Mouse (Mus musculus) heart, postnatal 0 days (tissue): Measurements from ENCODE around the gene Hjurp. TPM values are rescaled to one million over a fixed set of nuclear protein-coding genes. Genes with fewer than 3 reads are reported as not detected.

Experiments used
- ATAC-seq: fragments of 200-750 bp; cut with Nextera tagmentation; 2 replicates; pipeline ENCODE4 v1.8.0; 2017; ENCODE audit warnings: low read depth, moderate number of reproducible peaks, moderate library complexity; ENCODE audit not compliant: insufficient read depth
- DNase-seq: peaks from one replicate; pipeline ENCODE4 v3.0.0-alpha.2; 2016; ENCODE audit warnings: low spot score
- H3K27ac ChIP-seq: fragments of 300-500 bp; sonication (generic); 2 replicates; pipeline ENCODE4 v1.5.1; 2014; ENCODE audit warnings: low read depth, mild to moderate bottlenecking
- H3K27me3 ChIP-seq: fragments of 300-500 bp; sonication (generic); 2 replicates; pipeline ENCODE4 v1.6.1; 2014; ENCODE audit warnings: low read length, mixed read lengths; ENCODE audit not compliant: control insufficient read depth, insufficient read depth
- H3K36me3 ChIP-seq: fragments of 300-500 bp; sonication (generic); replicated peaks from 2 replicates; pipeline ENCODE4 v1.6.1; 2014; ENCODE audit warnings: low read length, mixed read lengths; ENCODE audit not compliant: control insufficient read depth, insufficient read depth
- H3K4me1 ChIP-seq: fragments of 300-500 bp; sonication (generic); 2 replicates; pipeline ENCODE4 v1.6.1; 2014; ENCODE audit warnings: antibody characterized with exemption; ENCODE audit not compliant: control insufficient read depth, insufficient read depth
- H3K4me2 ChIP-seq: fragments of 300-500 bp; sonication (generic); 2 replicates; pipeline ENCODE4 v1.6.1; 2014; ENCODE audit warnings: low read depth, mild to moderate bottlenecking, low read length, moderate library complexity
- H3K4me3 ChIP-seq: fragments of 300-500 bp; sonication (generic); 2 replicates; pipeline ENCODE4 v1.5.1; 2014; ENCODE audit warnings: low read depth, low read length
- H3K9ac ChIP-seq: fragments of 300-500 bp; sonication (generic); replicated peaks from 2 replicates; pipeline ENCODE4 v1.6.1; 2014; ENCODE audit warnings: low read depth, low read length, mixed read lengths
- H3K9me3 ChIP-seq: fragments of 300-500 bp; sonication (generic); replicated peaks from 2 replicates; pipeline ENCODE4 v1.6.1; 2016; ENCODE audit warnings: low read length; ENCODE audit not compliant: control insufficient read depth
- CTCF ChIP-seq: IDR thresholded peaks from 2 replicates; pipeline ENCODE4 v1.5.1; 2016; ENCODE audit warnings: antibody characterized with exemption, control low read depth, low read depth
- EP300 ChIP-seq: IDR thresholded peaks from 2 replicates; pipeline ENCODE4 v1.6.1; 2016; ENCODE audit warnings: antibody characterized with exemption, low read depth
- WGBS: fragments of 180-500 bp; shearing (Covaris S2); extraction: QIAGEN DNeasy Blood & Tissue Kit; methylation state at CpG from one replicate; pipeline ENCODE4 v1.1.7; 2014; 5-methylcytosine and 5-hydroxymethylcytosine counted together
- polyA plus RNA-seq: library from polyadenylated mRNA; unstranded; fragments of >200 nt; fragmentation: Nextera tagmentation; extraction: Ambion mirVana; gene quantifications from 2 replicates; pipeline ENCODE4 v1.2.1, GENCODE M21; 2015
- total RNA-seq: library from RNA; depleted of rRNA; stranded (reverse); fragments of >200 nt; gene quantifications from 2 replicates; pipeline ENCODE4 v1.2.3, GENCODE M21; 2014; ENCODE audit warnings: low replicate concordance

The Hjurp gene
- total and polyA plus RNA-seq, 2 experiments from 2014 or later, result 28.0 to 95.2 TPM

GRCm38 (mm10) chr1:88237311-88237710, 40.1 kb downstream of the Hjurp start:
- H3K9ac ChIP-seq, result no peak overlapping the region
- no peaks in the 10 kb centered on the region for H3K4me1 ChIP-seq
- H3K27me3 ChIP-seq, result no peaks in the 10 kb centered on the region
- H3K36me3 ChIP-seq, result no peaks in the 10 kb centered on the region
- TF ChIP-seq EP300, result no peak
- no peak overlapping the region for H3K4me2 ChIP-seq
- ATAC-seq (no peak), DNase-seq (no peak)
- H3K27ac ChIP-seq, result no peak overlapping the region
- no peak overlapping the region for H3K4me3 ChIP-seq
- peaks cover 93% of the 10 kb centered on the region for H3K9me3 ChIP-seq
- 66% methylated on average over 5 of the region's 5 CpGs for WGBS

GRCm38 (mm10) chr1:88235894-88236415, 41.5 kb downstream of the Hjurp start:
- 43% methylated on average over 4 of the region's 4 CpGs for WGBS
- no peak for TF ChIP-seq EP300
- no peak for TF ChIP-seq CTCF
- no peak overlapping the region for H3K9ac ChIP-seq
- no peak overlapping the region for H3K27ac ChIP-seq
- no peak for DNase-seq
- ATAC-seq, result no peak
- no peak overlapping the region for H3K4me2 ChIP-seq
- peaks cover 95% of the 10 kb centered on the region for H3K9me3 ChIP-seq
- no peaks in the 10 kb centered on the region for H3K36me3 ChIP-seq
- H3K4me3 ChIP-seq, result no peak overlapping the region
- no peaks in the 10 kb centered on the region for H3K27me3 ChIP-seq
- no peaks in the 10 kb centered on the region for H3K4me1 ChIP-seq

DNA sequence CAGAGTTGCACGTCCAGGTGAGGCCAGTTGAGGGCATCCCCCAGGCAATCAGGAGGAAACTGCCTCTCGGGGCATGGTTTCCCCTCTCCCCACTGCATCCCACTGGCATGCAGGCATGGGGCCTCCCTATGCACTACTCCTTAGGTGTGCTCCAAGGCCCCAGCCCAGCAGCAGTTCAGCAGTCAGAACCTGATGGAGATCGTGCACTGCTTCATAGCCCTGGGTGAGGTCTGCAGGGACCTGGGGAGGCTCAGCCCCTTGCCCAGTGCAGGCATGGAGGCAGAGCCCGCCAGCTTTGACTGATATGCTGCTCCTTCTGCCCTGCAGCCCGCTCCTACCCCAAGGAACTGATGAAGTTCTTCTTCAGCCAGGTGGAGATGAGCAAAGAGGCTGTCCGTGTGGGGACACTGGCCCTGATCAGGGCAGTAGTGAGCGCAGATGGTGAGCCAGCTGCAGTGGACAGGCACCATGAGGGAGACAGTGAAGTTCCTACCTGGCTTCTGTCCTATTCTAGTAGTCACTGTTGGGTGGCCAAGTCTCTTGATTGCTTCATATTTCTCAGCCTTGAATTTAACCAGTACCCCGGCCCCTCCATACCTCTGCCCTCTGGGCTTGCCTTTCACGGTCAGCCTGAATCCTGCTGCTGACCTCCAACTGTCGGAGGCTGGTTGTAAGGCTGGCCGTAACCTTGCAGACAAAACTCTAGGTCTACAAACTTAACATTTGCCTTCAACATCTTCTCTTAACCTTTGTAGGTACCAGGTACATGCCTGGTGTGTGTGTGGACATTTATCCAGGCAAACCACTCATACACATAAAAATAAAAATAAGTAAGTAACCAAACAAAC, 42.2 kb downstream of the Hjurp start:
- Histone ChIP-seq H3K4me1 (no peaks in the 10 kb centered on the region), H3K27me3 (no peaks in the 10 kb centered on the region), H3K4me2 (no peak overlapping the region), H3K4me3 (no peak overlapping the region), H3K36me3 (no peaks in the 10 kb centered on the region), H3K27ac (no peak overlapping the region), H3K9me3 (peaks cover 95% of the 10 kb centered on the region), H3K9ac (no peak overlapping the region)
- 55% methylated on average over 11 of the region's 11 CpGs for WGBS
- no peak for DNase-seq
- TF ChIP-seq CTCF (no peak), EP300 (no peak)
- ATAC-seq, result no peak

DNA sequence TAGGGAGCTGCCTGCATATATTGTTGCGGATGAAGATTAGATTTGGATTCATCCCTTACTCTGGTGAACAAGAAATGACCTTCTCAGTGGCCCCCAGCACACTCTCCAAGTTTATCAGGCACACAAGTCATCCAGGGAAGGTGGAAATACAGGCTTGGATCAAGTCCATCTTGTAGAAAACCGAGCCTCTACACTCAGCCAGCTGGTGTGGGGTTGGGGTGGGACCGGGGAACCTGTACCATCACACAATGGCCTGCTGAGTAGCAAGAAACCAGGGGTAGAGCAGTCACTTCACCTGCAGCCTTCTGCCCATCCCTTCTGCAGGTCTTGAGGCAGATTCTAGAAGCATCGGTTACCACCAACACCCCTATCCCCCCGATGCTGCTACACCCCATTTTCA, 42.8 kb downstream of the Hjurp start:
- Histone ChIP-seq H3K27ac (no peak overlapping the region), H3K4me2 (no peak overlapping the region), H3K4me1 (no peaks in the 10 kb centered on the region), H3K4me3 (no peak overlapping the region), H3K9ac (no peak overlapping the region), H3K36me3 (no peaks in the 10 kb centered on the region), H3K9me3 (peaks cover 95% of the 10 kb centered on the region), H3K27me3 (no peaks in the 10 kb centered on the region)
- TF ChIP-seq CTCF, result no peak
- TF ChIP-seq EP300, result no peak
- no peak for ATAC-seq
- WGBS, result 38% methylated on average over 5 of the region's 5 CpGs
- no peak for DNase-seq

DNA sequence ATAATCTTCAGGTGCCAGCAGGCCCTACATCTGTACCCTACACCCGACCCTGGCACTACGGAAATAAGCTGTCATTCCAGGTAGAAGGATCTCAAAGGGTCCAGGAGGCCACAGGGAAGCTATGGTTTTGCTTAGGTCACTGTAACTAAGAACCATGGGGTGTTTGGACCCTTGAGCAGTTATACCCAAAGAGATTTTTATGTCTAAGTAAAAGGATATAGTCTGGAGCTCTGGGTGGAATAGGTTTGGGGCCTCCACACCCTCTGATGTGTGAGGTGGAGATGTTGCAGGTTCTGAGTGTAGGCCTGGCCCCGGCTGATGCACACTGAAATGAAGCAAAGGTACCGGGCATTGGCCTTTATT, 43.2 kb downstream of the Hjurp start:
- Histone ChIP-seq H3K4me1 (no peaks in the 10 kb centered on the region), H3K27me3 (no peaks in the 10 kb centered on the region), H3K36me3 (no peaks in the 10 kb centered on the region), H3K4me3 (no peak overlapping the region), H3K9ac (no peak overlapping the region), H3K9me3 (peaks cover 95% of the 10 kb centered on the region), H3K27ac (no peak overlapping the region), H3K4me2 (no peak overlapping the region)
- 51% methylated on average over 4 of the region's 4 CpGs for WGBS
- DNase-seq (no peak), ATAC-seq (no peak)
- TF ChIP-seq CTCF, result no peak
- no peak for TF ChIP-seq EP300
